Mouse (Mus musculus): ENCODE data around the gene Kremen1. TPM values are rescaled to one million over a fixed set of nuclear protein-coding genes. Genes with fewer than 3 reads are reported as not detected.

Gene Kremen1
- polyA plus RNA-seq, 2 experiments, result 20.8 to 30.9 TPM

DNA sequence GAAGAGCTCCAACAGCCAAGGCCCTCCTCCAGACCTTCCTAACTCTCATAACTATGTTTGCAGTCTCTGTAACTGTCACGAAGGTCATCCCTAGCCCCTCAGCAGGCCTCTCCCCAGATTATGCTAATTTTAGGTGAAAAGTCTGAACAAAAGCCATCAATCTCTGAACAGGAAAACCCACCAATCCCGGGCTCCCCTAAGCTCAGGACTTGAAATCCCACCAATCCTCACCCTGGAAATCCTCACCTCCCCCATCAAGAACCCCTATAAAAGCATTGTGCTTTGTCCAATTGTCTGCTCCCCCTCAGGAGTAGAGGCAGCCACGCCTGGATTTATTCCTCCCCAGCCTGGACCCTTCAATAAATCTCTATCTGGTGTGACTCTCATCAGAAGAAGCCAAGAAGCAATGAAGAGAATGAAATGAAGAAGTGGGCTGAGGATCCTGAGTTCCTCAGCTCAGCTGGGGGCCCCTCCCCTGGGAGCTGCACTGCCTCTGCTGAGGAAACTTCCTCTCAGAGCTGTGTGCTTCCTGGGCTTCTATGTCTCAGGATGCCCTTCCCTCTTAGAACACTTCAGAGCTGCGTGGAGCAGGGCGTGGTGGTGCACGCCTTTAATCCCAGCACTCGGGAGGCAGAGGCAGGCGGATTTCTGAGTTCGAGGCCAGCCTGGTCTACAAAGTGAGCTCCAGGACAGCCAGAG is 11.3 kb upstream of the Kremen1 start:
- TF ChIP-seq POLR2A (IDR thresholded peaks at IDR 0.05; ENCODE audit: borderline replicate concordance, extremely low read depth, insufficient read depth, insufficient read length), result no peak
- 78% methylated on average over 9 of the region's 9 CpGs for WGBS

DNA sequence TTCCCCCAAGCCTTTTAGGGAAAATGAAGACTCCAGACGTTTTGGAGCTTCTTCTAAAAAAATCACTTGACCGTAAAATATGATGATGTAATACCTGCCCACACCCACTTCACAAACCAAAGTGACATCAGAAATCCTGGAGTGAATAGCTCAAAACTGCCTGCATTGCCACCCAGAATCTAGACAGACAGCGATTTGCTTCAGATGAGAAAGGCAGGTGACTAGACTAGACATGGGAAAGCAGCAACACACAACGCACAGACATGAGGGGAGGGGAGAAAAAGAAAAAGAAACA is 10.7 kb upstream of the Kremen1 start:
- Histone ChIP-seq H3K27ac (replicated peaks; ENCODE audit: low read depth, low read length) (no peak overlapping the region), H3K4me2 (replicated peaks; ENCODE audit: low read depth, low read length, severe bottlenecking) (no peak overlapping the region), H3K4me1 (ENCODE audit: control insufficient read depth, insufficient read depth, low read length) (no peaks in the 10 kb centered on the region), H3K4me3 (replicated peaks; ENCODE audit: low read length) (no peak overlapping the region), H3K9ac (ENCODE audit: low read depth, low read length, severe bottlenecking) (no peak overlapping the region), H3K36me3 (ENCODE audit: control insufficient read depth, insufficient read depth, low read length) (no peaks in the 10 kb centered on the region), H3K27me3 (ENCODE audit: control insufficient read depth, insufficient read depth, low read length) (no peaks in the 10 kb centered on the region), H3K9me3 (ENCODE audit: control insufficient read depth, low read length) (no peaks in the 10 kb centered on the region)
- WGBS, result 58% methylated on average over 4 of the region's 4 CpGs
- no peak for ATAC-seq (ENCODE audit: low FRiP score, low read depth)
- no peak for TF ChIP-seq POLR2A (IDR thresholded peaks at IDR 0.05; ENCODE audit: borderline replicate concordance, extremely low read depth, insufficient read depth, insufficient read length)
- no peak for DNase-seq (ENCODE audit: low spot score)

More for the DNA sequence above, 11.3 kb upstream of the Kremen1 start:
- Histone ChIP-seq H3K36me3 (ENCODE audit: control insufficient read depth, insufficient read depth, low read length) (no peaks in the 10 kb centered on the region), H3K27ac (replicated peaks; ENCODE audit: low read depth, low read length) (no peak overlapping the region), H3K4me1 (ENCODE audit: control insufficient read depth, insufficient read depth, low read length) (no peaks in the 10 kb centered on the region), H3K9me3 (ENCODE audit: control insufficient read depth, low read length) (no peaks in the 10 kb centered on the region), H3K4me3 (replicated peaks; ENCODE audit: low read length) (no peak overlapping the region), H3K27me3 (ENCODE audit: control insufficient read depth, insufficient read depth, low read length) (no peaks in the 10 kb centered on the region), H3K4me2 (replicated peaks; ENCODE audit: low read depth, low read length, severe bottlenecking) (no peak overlapping the region), H3K9ac (ENCODE audit: low read depth, low read length, severe bottlenecking) (no peak overlapping the region)
- DNase-seq (ENCODE audit: low spot score), result no peak
- ATAC-seq (ENCODE audit: low FRiP score, low read depth), result no peak

DNA sequence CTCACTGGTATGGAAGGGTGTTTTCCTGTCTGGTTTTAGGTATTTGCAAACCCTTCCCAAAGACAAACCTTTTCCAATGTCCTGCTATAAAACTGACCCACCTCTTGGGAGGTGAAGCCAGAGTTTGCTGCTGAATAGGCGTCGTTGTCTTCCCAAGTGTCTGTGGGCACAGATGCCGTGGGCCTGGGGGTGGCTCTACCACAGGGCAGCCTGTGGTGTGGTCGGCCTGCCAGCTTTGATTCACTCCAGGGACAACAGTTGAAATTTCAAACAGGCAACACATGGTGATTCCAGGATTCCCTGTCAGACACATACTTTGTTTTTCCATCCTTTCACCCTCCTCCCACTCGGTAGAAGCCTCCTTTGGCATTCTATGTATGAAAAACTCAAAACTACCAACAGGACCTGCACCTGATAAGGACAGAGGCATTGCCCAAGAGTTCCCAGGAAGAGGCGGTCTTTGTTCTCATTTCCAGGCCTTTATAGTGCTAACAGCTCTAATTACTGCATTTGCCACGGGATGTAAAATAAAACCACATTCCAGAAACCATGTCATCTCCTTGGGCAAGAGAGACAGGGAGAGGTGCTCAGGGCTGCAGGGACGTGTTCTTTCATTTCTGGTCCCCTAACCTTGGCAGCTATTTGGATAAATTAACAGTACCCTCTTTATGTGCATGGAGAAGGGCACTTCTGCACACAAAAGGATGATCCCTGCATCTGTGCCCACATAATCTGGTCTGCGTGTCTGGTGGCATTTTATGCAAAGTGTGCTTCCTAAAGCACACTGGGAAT is 10.1 kb upstream of the Kremen1 start:
- H3K27ac ChIP-seq (replicated peaks; ENCODE audit: low read depth, low read length), result no peak overlapping the region
- ATAC-seq (ENCODE audit: low FRiP score, low read depth) (no peak), DNase-seq (ENCODE audit: low spot score) (no peak)

DNA sequence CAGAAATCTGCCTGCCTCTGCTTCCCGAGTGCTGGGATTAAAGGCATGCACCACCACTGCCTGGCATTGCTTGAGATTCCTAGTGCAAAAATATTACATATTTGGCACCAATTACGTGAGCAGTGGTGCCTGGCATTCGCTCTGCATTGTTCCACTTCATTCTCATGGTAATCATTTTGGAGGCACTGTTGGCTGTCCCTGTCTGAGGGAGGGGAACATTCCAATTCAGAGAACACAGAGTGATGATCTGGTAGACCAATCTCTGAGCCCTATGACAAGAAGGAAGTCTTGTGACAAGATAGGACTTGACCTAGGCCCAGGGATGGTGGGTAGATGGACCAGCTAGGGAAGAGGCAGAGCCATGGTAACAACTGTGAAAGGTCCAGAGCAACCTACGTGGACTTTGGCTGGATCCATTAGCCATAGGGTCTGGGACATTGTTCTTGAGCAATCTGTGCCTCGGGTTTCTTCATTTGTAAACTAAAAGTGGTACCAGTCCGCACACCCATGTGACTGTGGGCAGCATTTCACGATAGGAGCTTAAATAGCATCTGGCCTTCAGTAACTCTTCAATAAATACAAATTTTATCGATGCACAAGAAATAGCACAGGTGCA is 8.6 kb upstream of the Kremen1 start:
- H3K36me3 ChIP-seq (ENCODE audit: control insufficient read depth, insufficient read depth, low read length), result no peaks in the 10 kb centered on the region
- no peak for TF ChIP-seq POLR2A (IDR thresholded peaks at IDR 0.05; ENCODE audit: borderline replicate concordance, extremely low read depth, insufficient read depth, insufficient read length)
- H3K4me1 ChIP-seq (ENCODE audit: control insufficient read depth, insufficient read depth, low read length), result no peaks in the 10 kb centered on the region
- WGBS, result 88% methylated on average over 8 of the region's 8 CpGs
- H3K4me2 ChIP-seq (replicated peaks; ENCODE audit: low read depth, low read length, severe bottlenecking), result no peak overlapping the region
- H3K9me3 ChIP-seq (ENCODE audit: control insufficient read depth, low read length), result no peaks in the 10 kb centered on the region
- H3K4me3 ChIP-seq (replicated peaks; ENCODE audit: low read length), result no peak overlapping the region
- H3K27me3 ChIP-seq (ENCODE audit: control insufficient read depth, insufficient read depth, low read length), result no peaks in the 10 kb centered on the region
- ATAC-seq (ENCODE audit: low FRiP score, low read depth) (no peak), DNase-seq (ENCODE audit: low spot score) (no peak)
- no peak overlapping the region for H3K27ac ChIP-seq (replicated peaks; ENCODE audit: low read depth, low read length)
- H3K9ac ChIP-seq (ENCODE audit: low read depth, low read length, severe bottlenecking), result no peak overlapping the region

More for the DNA sequence above, 10.1 kb upstream of the Kremen1 start:
- no peaks in the 10 kb centered on the region for H3K4me1 ChIP-seq (ENCODE audit: control insufficient read depth, insufficient read depth, low read length)
- no peak overlapping the region for H3K4me2 ChIP-seq (replicated peaks; ENCODE audit: low read depth, low read length, severe bottlenecking)
- WGBS, result 43% methylated on average over 9 of the region's 9 CpGs
- H3K36me3 ChIP-seq (ENCODE audit: control insufficient read depth, insufficient read depth, low read length), result no peaks in the 10 kb centered on the region
- H3K4me3 ChIP-seq (replicated peaks; ENCODE audit: low read length), result no peak overlapping the region
- H3K9ac ChIP-seq (ENCODE audit: low read depth, low read length, severe bottlenecking), result no peak overlapping the region
- H3K9me3 ChIP-seq (ENCODE audit: control insufficient read depth, low read length), result no peaks in the 10 kb centered on the region
- no peaks in the 10 kb centered on the region for H3K27me3 ChIP-seq (ENCODE audit: control insufficient read depth, insufficient read depth, low read length)
- no peak for TF ChIP-seq POLR2A (IDR thresholded peaks at IDR 0.05; ENCODE audit: borderline replicate concordance, extremely low read depth, insufficient read depth, insufficient read length)

DNA sequence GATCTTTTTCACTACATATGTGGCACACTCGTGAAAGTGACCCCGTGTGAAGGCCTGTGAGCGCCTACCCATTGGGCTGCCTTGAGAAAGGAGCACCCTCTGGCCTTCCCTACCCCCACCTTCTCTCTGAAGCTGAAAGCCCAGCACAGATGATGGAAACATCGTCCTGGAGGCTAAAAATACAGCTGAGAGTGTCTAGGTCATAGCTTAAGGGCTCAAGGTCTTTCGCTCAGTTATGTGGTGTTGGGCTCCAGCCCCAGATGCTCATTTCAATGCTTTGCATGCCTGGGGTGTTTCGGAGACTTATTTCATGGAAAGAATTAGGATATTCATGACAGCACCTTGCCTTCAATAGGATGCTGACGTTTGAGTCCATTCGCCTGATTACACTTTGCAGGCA is 4.4 kb upstream of the Kremen1 start:
- TF ChIP-seq POLR2A (IDR thresholded peaks at IDR 0.05; ENCODE audit: borderline replicate concordance, extremely low read depth, insufficient read depth, insufficient read length), result no peak
- H3K27me3 ChIP-seq (ENCODE audit: control insufficient read depth, insufficient read depth, low read length), result no peaks in the 10 kb centered on the region
- no peak overlapping the region for H3K4me2 ChIP-seq (replicated peaks; ENCODE audit: low read depth, low read length, severe bottlenecking)

More for the DNA sequence above, 4.4 kb upstream of the Kremen1 start:
- H3K9me3 ChIP-seq (ENCODE audit: control insufficient read depth, low read length), result no peaks in the 10 kb centered on the region
- WGBS, result 71% methylated on average over 8 of the region's 8 CpGs
- H3K27ac ChIP-seq (replicated peaks; ENCODE audit: low read depth, low read length), result no peak overlapping the region
- DNase-seq (ENCODE audit: low spot score) (no peak), ATAC-seq (ENCODE audit: low FRiP score, low read depth) (no peak)
- H3K36me3 ChIP-seq (ENCODE audit: control insufficient read depth, insufficient read depth, low read length), result no peaks in the 10 kb centered on the region
- H3K4me1 ChIP-seq (ENCODE audit: control insufficient read depth, insufficient read depth, low read length), result no peaks in the 10 kb centered on the region
- no peak overlapping the region for H3K4me3 ChIP-seq (replicated peaks; ENCODE audit: low read length)
- no peak overlapping the region for H3K9ac ChIP-seq (ENCODE audit: low read depth, low read length, severe bottlenecking)

Measured in limb, embryonic 14.5 days (tissue).